Mouse (Mus musculus): ENCODE results near the gene Olfr31. TPM values are rescaled to one million over a fixed set of nuclear protein-coding genes. Genes with fewer than 3 reads are reported as not detected.

Olfr31 gene
- polyA plus RNA-seq, 1 experiment from 2014 or later: not detected

DNA sequence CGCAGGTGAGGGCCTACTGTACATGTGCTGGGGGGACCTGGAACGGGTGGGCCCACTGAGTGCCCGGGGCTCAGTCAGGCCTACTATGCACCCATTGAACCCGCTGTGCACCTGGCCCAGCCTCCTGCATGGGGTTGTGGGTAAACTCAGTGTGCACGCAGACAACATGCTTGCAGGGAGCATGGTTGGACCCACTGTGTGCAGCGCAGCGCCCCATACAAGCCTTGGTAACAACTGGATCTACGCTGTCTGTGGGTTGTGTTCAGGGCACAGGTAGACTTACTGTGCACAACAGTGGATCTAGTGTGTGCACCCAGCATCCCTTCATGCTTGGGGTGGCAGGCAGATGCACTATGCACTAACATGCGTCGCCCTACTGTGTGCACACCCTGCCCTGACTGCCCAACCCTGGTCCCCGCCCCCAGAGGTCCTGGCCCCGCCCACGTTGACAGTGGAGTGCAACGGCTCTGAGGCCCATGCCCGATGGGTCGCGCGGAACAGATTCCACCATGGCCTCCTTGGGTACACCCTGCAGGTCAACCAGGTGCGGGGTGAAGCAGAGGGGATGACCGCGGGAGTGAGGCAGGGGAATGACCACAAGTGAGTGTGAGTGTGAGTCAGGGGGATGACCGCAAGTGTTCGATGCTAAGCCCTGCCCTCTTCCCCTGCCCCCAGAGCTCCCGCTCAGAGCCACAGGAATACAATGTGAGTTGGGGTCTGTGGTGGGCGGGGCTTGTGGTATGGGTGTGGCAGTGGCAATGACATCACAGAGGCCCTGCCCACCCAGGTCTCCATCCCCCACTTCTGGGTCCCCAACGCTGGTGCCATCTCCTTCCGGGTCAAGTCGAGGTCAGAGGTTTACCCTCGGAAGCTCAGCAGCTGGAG is 27.9 kb downstream of the Olfr31 start:
- H3K27me3 ChIP-seq (replicated peaks; ENCODE audit: insufficient read depth, low read length): no peaks in the 10 kb centered on the region
- no peak for DNase-seq (ENCODE audit: low spot score)
- H3K4me3 ChIP-seq (ENCODE audit: low read depth, low read length): no peak overlapping the region
- ATAC-seq: no peak
- H3K9ac ChIP-seq (replicated peaks; ENCODE audit: low read depth): no peak overlapping the region
- H3K27ac ChIP-seq (ENCODE audit: low read length): no peak overlapping the region
- H3K4me2 ChIP-seq (replicated peaks; ENCODE audit: low read depth, low read length): no peak overlapping the region
- no peaks in the 10 kb centered on the region for H3K4me1 ChIP-seq (ENCODE audit: insufficient read depth, low read depth, low read length)
- TF ChIP-seq EP300 (IDR thresholded peaks at IDR 0.05): no peak
- TF ChIP-seq CTCF (IDR thresholded peaks at IDR 0.05): no peak
- no peaks in the 10 kb centered on the region for H3K36me3 ChIP-seq (ENCODE audit: insufficient read depth, low read length)
- 98% methylated on average over 29 of the region's 29 CpGs for WGBS
- peaks cover 40% of the 10 kb centered on the region for H3K9me3 ChIP-seq (ENCODE audit: low read length)

DNA sequence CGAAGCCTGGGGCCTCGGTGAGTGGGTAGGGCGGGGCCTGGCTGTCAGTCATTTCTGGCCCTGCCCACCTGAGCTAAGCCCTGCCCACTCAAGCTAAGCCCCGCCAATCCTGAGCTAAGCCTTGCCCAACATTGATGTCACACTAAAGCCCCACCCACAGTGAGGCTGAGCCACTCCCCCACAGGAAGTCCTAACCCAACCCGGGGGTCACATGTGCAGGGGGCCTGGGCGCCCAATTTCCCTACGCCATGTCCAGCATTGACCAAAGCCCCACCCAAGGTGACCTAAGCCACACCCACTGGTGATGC is 28.5 kb downstream of the Olfr31 start:
- H3K36me3 ChIP-seq (ENCODE audit: insufficient read depth, low read length): no peaks in the 10 kb centered on the region
- peaks cover 40% of the 10 kb centered on the region for H3K9me3 ChIP-seq (ENCODE audit: low read length)
- H3K27ac ChIP-seq (ENCODE audit: low read length): no peak overlapping the region
- H3K4me1 ChIP-seq (ENCODE audit: insufficient read depth, low read depth, low read length): no peaks in the 10 kb centered on the region
- no peak overlapping the region for H3K9ac ChIP-seq (replicated peaks; ENCODE audit: low read depth)
- no peaks in the 10 kb centered on the region for H3K27me3 ChIP-seq (replicated peaks; ENCODE audit: insufficient read depth, low read length)
- ATAC-seq (no peak), DNase-seq (ENCODE audit: low spot score) (peak; percentile 4)
- H3K4me2 ChIP-seq (replicated peaks; ENCODE audit: low read depth, low read length): no peak overlapping the region
- TF ChIP-seq EP300 (IDR thresholded peaks at IDR 0.05): no peak
- TF ChIP-seq CTCF (IDR thresholded peaks at IDR 0.05): no peak
- no peak overlapping the region for H3K4me3 ChIP-seq (ENCODE audit: low read depth, low read length)
- WGBS: 100% methylated on average over 6 of the region's 7 CpGs

DNA sequence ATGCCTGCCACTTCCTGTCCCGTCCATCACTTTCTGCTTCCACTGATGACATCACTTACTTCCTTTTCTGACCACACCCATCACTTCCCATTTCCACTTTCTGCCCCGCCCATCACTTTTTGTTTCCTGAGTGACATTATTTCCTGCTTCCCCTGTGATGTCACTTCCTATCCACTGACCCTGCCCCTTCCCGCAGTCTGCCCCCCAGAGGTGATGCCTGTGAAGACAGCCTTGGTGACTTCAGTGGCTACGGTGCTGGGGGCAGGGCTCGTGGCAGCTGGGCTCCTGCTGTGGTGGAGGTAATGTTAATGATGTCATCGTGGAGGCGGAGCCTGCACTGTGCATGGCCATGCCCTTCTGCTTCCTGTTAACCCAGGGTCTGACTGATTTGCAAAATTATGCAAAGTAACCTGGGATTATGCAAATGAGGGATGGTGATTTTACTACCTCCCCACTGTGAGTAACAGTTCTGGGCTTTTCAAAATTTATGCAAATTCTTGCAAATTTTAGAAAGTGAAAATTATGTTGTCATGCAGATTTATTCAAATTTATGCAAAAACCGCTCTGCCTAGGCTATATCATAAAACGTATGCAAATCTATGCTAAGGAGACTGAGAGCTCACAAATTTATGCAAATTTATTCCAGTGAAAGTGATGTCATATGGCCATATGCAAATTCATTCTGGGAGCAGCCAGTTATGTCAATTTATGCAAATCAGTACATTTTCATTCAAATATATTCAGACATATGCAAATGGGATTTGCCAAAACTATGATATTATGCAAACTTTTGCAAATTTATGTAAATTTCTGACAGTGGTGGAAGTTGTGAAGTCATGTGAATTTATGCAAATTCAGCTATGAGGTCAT is 29.3 kb downstream of the Olfr31 start:
- 96% methylated on average over 9 of the region's 9 CpGs for WGBS
- ATAC-seq: no peak
- no peak overlapping the region for H3K9ac ChIP-seq (replicated peaks; ENCODE audit: low read depth)
- peaks cover 40% of the 10 kb centered on the region for H3K9me3 ChIP-seq (ENCODE audit: low read length)
- H3K36me3 ChIP-seq (ENCODE audit: insufficient read depth, low read length): no peaks in the 10 kb centered on the region
- no peak overlapping the region for H3K4me2 ChIP-seq (replicated peaks; ENCODE audit: low read depth, low read length)
- no peaks in the 10 kb centered on the region for H3K27me3 ChIP-seq (replicated peaks; ENCODE audit: insufficient read depth, low read length)
- no peak for DNase-seq (ENCODE audit: low spot score)
- TF ChIP-seq EP300 (IDR thresholded peaks at IDR 0.05) (no peak), CTCF (IDR thresholded peaks at IDR 0.05) (no peak)
- no peak overlapping the region for H3K4me3 ChIP-seq (ENCODE audit: low read depth, low read length)
- H3K27ac ChIP-seq (ENCODE audit: low read length): no peak overlapping the region
- no peaks in the 10 kb centered on the region for H3K4me1 ChIP-seq (ENCODE audit: insufficient read depth, low read depth, low read length)

DNA sequence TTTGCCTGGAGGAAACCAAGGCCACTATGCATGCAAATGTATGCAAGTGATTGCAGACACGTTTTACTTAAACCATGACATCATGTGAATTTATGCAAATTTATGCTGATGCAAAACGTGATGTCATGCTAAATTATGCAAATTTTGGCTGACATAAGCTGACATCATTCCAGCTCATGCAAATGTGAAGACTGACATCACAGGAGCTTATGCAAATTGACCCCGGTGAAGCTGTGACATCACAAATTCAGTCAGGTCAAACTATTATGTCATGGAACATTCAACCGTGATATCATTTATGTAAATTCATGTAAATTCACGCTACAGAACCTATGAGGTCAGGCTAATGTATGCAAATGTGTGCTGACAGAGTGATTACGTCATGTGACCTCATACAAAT is 30.0 kb downstream of the Olfr31 start:
- no peak overlapping the region for H3K4me2 ChIP-seq (replicated peaks; ENCODE audit: low read depth, low read length)

DNA sequence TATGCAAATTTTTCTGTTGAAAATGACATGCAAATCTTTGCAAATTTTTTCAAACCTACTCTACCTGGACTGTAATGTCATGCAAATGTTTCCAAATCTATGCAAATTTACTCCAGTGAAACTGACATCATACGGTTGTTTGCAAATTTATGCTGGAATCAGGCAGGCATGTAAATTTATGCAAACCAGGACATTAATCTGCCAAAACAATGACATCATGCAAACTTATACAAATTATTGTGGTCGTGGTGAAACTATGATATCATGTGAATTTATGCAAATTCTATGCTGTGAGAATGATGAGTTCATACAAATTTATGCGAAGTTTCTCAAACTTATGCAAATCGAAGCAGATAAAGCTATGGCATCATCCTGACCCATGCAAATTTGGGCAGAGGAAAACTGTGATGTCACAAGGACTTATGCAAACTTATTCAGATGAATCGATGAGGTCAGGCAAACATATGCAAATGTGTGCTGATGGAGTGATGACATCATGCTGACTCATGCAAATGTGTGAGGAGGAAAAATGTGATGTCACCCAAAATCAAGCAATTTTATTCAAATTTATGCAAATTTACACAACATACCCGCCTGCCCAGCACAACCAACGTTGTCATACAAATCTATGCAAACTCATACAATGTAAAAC is 30.6 kb downstream of the Olfr31 start:
- H3K27ac ChIP-seq (ENCODE audit: low read length): no peak overlapping the region
- no peaks in the 10 kb centered on the region for H3K36me3 ChIP-seq (ENCODE audit: insufficient read depth, low read length)
- H3K4me3 ChIP-seq (ENCODE audit: low read depth, low read length): no peak overlapping the region
- no peak for TF ChIP-seq EP300 (IDR thresholded peaks at IDR 0.05)
- TF ChIP-seq CTCF (IDR thresholded peaks at IDR 0.05): no peak
- DNase-seq (ENCODE audit: low spot score) (peak; percentile 4), ATAC-seq (no peak)
- 93% methylated on average over 7 of the region's 7 CpGs for WGBS
- no peak overlapping the region for H3K4me2 ChIP-seq (replicated peaks; ENCODE audit: low read depth, low read length)
- H3K4me1 ChIP-seq (ENCODE audit: insufficient read depth, low read depth, low read length): no peaks in the 10 kb centered on the region
- H3K9me3 ChIP-seq (ENCODE audit: low read length): peaks cover 32% of the 10 kb centered on the region
- no peak overlapping the region for H3K9ac ChIP-seq (replicated peaks; ENCODE audit: low read depth)
- no peaks in the 10 kb centered on the region for H3K27me3 ChIP-seq (replicated peaks; ENCODE audit: insufficient read depth, low read length)

More for the DNA sequence above, 30.0 kb downstream of the Olfr31 start:
- Histone ChIP-seq H3K27ac (ENCODE audit: low read length) (no peak overlapping the region), H3K9me3 (ENCODE audit: low read length) (peaks cover 34% of the 10 kb centered on the region), H3K36me3 (ENCODE audit: insufficient read depth, low read length) (no peaks in the 10 kb centered on the region), H3K9ac (replicated peaks; ENCODE audit: low read depth) (no peak overlapping the region), H3K4me3 (ENCODE audit: low read depth, low read length) (no peak overlapping the region), H3K27me3 (replicated peaks; ENCODE audit: insufficient read depth, low read length) (no peaks in the 10 kb centered on the region), H3K4me1 (ENCODE audit: insufficient read depth, low read depth, low read length) (no peaks in the 10 kb centered on the region)
- DNase-seq (ENCODE audit: low spot score) (no peak), ATAC-seq (no peak)
- WGBS: 84% methylated on average over 6 of the region's 6 CpGs
- TF ChIP-seq CTCF (IDR thresholded peaks at IDR 0.05) (no peak), EP300 (IDR thresholded peaks at IDR 0.05) (no peak)

All from lung, postnatal 0 days (tissue).